Mouse (Mus musculus) hindlimb bud, embryonic 11.5 days (tissue): ENCODE data around the gene Apobr.

ENCODE experiments used
- DNase-seq: peaks from one replicate; pipeline ENCODE4 v3.0.0-alpha.2; 2012; ENCODE audit warnings: low read depth, low spot score; ENCODE audit errors: extremely low spot score

Apobr gene

DNA sequence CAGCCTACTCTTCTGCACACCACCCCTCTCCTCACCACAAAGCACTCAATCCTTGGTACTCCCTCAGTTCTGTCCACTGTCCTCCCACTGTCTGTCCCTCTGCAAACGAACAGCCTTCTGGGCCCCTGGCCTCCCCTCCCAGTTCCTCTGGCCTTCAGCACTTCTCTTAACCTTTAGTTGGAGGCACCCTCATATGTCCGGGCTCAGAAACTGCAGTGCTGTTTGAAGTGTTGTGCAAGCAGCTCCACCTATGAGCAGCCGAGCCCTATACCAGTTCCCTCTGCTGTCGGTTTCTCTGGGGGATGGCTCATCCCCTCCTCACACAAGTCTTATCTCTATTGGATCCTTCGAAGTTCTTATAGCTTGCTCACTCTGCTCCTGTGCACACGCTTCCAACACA lies 11.7 kb downstream of the Apobr start:
- no peak for DNase-seq

DNA sequence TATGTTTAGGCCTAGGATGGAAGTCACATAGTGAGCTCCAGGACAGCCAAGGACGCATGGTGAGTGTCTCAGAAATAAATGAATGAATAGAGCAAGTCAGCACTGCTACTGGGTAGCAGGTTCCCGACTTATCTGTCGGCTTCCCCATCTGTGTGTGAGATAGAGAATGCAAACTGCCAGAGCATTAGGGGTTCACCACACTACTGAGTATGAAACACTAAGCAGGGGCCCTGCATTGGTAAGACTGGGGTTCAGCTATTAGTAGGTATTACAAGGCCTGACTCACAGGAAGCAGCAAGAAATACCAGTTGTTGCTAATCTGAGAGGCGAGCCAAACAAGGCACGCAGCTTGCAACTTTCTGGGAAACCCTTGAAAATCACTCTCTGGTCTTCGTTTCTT lies 14.2 kb downstream of the Apobr start:
- no peak for DNase-seq

DNA sequence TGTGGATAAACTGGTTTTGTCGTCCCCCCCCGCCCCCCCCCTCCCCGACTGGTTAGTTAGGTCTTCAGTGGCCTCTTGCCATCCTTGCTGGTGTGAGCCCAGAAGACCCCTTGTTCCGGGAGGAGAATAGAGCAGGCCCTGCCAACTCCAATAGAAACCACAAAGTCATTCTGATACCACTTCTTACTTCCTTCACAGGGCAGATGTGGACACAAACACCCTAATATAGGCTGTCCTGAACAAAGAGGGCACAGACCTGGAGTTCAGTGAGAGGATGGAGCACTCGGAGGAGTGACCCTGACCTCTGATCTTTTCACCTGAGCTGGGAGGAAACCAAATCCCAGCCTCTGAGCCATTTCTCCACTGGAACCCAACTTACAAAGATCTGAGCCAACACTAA lies 17.2 kb downstream of the Apobr start:
- no peak for DNase-seq

DNA sequence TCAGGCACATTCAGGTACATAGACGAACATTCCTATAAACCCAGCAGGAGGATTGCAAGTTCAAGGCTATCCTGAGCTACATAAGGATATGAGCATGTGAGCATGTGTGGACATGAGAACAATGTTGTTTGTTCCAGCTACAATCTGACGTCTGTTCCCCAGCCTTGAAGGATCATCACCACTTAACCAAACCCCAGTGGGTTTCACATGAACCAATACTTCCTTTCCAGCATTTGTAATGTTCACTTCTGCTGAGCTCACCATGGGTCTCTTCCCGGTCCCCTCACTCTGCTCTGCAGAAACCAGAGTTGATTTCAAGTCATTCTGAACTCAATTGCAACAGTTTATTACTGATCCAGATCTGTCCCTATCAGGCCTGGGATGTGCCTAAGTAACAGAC lies 17.9 kb downstream of the Apobr start:
- no peak for DNase-seq

DNA sequence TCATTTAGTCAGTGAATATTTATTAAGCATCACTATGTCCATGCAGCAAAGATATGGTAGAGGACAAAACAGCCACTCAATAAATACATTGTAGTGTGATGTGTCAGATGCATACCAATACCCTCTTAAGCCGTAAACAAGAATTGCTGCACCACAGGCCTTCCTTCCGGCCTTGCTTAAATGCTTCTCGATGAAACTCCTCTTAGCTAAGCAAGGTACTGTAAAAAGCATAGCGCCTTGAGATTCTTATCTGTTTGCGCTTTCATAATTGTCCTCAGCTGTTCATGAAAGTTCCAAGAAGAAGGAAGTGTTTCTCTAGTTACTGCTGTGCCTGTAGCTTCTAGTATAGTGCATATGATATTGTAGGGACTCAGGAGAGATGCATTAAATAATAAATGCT lies 21.9 kb downstream of the Apobr start:
- no peak for DNase-seq

DNA sequence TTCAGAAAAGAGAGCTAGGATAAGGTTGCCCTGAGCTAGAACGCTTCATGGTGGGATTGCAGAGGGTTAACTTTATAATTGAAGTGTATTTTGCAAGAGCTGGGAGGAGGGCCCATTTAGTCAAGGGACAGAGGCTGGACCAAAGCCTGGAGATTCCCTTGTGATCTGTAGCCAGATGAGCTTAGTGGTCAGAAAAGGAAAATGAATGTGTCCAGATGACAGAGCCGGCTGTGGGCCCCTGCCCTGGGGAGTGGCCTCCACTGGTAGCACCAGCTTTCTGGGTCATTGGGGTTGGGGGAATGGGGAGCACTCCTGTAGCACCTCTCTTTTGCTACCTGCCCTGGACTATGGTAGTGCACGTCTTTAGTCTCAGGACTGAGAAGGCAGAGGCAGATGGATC lies 22.3 kb downstream of the Apobr start:
- DNase-seq, result no peak

DNA sequence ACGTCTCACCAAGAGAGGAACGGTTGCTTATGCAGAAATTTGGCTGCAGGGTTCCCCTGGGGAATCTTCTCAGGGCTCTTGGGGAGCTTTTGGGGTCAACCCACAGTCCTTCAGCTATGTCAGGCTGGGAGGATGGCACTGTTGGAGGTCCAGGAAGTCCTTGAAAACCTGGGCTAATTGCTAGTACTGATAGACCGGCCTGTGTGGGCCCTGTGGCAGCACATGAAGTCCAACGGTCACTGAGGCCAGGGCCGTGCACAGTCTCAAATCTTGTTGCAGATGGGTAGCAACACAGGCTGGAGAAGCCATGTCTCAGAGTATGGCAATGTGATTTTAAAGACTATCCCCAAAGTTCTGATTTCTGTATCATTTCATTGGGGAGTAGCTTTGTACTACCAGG lies 23.1 kb downstream of the Apobr start:
- DNase-seq, result no peak

DNA sequence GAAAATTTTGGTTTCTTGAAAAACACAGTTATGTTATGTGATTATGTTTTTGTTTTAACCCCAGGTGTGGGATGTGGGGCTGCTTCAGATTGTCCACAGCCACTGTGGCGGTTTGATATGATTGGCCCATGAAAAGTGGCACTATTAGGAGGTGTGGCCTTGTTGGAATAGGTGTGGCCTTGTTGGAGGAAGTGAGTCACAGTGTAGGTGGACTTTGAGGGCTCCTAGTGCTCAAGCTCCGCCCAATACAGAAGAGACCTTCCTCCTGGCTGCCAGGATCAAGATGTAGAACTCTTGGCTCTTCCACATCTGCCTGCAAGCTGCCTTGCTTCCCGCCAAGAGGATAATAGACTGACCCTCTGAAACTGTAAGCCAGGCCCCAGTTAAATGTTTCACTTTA lies 28.0 kb downstream of the Apobr start:
- DNase-seq, result no peak

DNA sequence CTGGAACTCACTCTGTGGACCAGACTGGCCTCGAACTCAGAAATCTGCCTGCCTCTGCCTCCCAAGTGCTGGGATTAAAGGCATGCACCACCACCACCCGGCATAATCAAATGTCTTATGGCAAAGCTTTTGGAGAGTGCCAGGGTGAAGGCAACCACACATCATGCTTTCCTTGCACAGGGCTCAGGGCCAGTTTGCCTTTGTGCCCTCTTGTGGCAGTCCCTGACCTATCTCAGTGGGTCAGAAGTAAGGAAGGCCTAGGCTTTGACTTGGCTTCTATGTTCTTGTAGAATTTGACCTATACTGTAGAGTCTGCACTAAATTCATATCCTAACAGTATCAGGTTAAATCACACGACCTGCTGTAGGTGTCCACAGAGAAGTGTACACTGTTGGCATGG lies 32.0 kb downstream of the Apobr start:
- no peak for DNase-seq

DNA sequence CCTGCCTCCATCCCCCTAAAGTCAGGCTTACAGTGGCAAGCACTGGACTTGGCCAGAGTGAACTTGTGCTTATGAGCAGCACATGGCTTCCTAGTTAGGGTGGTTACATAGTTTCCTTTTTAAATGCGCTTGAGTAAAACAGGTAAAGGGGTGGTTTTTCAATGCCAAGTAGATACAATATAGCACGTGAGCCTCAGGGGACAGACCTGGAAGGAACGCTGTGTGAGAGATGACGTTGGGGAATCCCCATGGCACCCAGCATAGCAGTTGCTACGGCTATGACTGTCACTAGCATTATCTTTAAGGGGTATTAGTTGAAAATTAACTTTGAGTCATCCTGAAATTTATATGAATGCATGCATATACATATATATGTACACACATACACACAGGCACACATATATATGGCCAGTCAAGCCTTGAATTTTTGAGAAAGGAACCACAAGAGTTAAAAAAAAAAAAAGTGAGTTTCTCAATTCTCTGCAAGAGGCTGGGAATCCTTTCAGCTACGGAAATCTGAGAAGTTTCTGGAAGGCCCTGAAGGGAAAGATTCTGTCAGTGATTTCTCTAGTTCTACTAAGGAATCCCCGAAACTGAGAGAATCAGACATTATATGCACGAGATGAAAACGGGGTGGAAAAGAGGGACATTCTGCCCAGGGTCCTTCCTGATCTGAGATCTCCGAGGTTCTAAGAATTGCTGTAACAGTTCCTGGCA lies 35.0 kb downstream of the Apobr start:
- DNase-seq, result no peak

DNA sequence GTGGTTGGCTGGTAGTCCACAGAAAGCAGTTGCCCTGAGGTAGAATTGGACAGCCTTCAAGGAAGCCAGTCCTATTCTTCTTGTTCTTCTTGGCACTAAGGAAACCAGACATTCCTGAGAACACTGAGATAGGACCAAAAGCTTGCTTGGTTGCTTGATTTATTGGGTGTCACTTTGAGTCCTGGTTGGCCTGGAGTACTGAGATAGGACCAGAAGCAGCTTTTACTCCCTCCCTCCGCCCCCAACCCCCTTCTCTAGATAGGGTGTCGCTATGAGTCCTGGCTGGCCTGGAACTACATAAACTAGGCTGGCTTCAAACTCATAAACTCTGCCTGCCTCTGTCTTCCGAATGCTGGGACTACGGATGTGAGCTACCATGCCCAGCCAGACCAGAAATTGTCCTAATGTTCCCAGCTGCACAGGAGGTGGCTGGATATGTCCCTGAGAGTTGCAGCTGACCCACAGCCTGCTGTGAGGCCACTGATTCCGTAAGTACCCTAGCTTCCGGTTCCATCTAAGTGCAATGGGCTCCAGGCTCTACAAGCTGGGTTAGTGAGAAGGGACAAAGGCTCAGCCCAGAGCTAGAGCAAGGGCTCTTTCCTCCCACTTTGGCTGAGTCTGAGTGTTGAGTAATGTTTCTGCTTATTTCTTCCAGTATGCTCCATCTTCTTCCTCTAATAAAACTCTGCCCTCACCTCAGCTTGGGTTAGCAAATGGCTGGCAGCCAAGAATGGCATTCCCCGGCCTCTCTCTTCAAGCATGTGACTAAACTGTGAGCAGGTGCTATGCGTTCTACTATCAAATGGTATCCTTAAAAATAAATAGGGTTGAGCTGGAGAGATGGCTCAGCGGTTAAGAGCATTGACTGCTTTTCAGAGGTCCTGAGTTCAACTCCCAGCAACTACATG lies 37.0 kb downstream of the Apobr start:
- no peak for DNase-seq

DNA sequence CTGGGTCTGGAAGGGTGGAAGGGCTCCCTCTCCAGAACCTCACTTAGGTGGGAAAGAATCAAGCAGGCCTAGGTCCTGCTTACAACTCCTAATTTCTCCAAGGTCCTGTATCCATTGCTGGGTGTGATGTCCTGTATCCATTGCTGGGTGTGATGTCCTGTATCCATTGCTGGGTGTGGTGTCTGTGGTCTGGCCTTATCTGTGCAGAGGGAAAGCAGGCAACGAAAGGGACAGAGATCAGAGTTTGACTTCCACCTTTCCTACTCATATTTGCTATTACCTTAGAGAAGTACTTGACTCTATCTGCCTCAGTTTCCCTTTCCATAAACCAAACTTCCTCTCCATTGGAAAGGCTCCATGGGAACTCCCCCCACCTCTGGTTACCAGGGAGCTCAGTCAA lies 38.6 kb downstream of the Apobr start:
- DNase-seq, result no peak

DNA sequence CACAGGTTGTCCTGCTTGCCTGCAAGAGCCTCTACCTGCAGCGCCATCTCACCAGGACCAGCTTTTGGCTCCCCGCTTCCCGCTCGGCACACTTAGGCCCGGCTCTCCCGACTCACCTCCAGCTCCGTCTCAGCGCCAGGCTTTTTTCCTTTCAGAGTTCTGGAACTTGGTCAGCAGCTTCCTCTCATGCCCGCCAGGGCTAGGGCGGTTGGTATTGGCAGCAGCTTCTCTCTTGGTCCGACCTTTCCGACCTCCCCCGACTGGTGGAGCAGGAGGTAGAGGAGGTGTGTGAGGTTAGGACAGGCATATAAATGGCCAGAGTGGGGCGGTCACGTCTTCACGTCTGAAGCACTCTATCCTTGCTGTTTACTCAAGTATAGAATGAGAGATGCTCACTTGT lies 40.0 kb downstream of the Apobr start:
- DNase-seq, result no peak

DNA sequence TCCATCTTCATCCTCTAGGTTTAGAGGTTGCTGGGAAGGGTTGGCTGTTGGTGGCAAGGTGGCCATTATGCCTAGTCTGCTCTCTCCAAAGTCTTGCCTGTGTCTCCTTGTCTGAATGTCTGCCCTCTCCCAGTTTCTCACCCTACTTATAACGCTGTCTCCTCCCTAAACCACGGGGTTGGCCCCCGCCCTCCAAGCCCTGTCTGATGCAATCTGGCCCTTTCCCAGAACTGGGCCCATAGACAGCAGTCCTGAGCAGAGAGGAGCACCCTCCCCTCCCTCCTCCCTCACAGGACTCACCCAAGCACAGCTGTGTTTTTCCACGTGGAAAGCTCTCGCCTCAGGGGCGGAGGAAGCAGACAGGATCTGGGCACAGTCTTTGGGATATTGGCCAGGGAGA lies 40.6 kb downstream of the Apobr start:
- no peak for DNase-seq

DNA sequence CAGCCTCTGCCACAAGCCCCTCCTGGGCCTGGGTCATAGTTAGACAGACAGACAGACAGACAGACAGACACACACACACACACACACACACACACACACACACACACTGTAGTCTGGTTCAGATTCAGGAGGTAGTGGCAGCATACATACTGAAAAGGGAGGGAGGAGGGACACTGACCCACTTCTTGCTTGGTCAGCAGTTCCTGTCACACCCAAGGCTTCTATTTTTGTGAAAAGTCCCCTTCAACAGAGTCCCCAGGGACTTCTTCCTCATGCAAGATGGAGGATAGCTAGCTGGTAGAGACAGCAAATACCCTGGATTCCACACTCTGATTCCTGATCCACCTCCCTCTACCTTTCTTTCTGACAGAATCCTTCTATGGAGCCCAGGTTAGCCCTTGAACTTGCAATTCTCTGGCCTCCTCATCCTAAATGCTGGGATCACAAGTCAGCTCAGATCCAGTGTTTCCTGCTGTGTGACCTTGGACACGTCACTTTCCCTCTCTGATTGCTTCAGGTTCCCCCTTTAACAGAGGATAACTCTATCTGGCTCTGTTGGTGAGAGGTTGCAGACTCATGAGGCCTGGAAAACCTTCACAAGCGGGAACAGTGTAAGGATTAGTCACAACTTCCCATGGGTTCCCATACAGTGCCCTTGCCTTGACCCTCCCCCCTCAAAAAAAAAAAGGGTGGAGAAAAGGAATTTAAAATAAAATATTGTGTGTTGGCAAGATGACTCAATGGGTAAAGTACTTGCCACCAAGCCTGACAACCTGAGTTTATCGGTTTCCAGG lies 41.3 kb downstream of the Apobr start:
- no peak for DNase-seq

DNA sequence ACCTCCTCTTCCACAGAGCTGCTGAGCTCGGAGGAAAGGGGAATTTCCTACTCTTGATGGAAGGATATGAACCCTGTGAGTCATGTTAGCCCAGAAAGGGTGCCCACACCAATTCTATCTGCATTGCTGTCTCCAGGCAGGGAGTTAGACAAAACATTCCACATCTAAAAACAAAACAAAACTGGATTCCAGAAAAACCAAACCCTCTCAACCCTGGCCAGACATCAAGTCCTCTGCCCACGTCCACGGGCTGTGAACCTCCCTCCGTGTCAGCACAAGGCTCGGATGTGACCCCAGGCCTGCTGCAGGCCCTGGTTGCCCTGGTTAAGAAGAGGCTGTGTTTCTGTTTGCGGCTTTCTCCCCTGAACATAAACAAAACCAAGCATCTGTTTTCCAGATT lies 43.4 kb downstream of the Apobr start:
- DNase-seq, result no peak

DNA sequence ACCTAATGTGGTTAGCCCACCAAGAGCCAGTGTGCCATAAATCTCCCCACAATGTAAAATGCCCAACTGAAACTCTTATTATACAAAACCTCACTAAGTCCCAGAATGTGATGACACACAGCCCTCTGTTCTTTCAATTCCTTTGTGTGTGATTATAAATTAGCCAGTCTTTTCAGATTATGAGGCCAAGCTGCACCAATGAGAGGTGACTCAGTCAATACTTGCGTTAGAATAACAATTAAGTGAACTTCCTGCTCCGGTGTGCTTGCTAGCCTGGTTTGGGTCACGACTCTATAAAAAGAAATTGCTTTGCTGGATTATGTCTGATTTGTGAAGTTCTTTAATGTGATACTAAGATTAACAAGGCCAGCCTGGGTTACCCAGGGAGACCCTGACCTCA lies 45.2 kb downstream of the Apobr start:
- DNase-seq, result no peak

DNA sequence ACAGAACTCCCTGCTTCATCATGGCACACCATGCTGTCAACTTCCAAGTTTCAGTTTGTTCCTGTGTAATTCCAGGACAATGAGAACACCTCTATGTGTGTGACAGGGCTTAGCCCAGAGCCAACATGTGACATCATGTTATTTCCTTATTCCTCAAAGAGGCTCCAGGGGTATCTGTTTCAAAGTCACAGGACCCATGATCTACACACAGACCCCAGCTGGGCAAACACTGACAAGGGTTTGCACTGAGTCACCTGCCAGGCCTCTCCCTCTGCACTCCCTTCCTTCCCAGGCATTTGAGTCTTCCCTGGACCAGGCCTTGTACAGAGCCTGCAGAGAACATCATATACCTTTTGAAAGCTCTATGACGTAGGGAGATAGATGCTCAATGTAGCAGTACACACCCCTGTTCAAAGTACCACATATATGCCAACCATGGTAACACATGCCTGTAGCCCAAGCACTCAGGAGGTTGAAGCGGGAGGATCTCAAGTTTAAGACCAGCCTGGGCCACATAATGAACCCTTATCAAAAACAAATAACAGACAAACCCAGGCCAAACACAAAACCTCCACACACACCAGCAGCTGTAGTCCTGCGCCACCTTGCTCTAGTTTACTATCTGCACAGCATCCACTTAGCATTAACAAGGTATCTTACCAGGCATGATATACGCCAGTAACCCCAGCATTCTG lies 46.2 kb downstream of the Apobr start, which contains the start of gene Nupr1:
Nupr1 (minus strand) TSS at position 38 of the 695 bp plus-strand sequence.
- DNase-seq, result no peak

DNA sequence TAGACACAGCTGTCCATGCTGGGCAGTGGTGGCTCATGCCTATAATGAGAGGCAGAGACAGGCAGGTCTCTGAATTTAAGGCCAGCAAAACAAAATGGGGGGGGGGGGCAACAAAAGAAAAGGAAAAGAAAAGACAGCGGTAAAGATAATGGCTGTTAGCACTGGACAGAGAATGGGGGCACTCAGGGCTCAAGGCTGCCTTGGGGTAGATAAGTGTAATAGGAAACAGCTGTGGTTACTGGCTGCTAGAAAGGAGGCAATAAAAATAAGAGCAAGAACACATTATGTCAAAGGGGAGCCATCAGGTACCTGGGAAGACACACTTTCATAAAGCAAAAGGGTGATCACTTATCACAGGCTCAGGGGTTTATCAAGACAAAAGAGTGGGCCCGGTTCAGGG lies 47.7 kb downstream of the Apobr start:
- DNase-seq, result no peak

DNA sequence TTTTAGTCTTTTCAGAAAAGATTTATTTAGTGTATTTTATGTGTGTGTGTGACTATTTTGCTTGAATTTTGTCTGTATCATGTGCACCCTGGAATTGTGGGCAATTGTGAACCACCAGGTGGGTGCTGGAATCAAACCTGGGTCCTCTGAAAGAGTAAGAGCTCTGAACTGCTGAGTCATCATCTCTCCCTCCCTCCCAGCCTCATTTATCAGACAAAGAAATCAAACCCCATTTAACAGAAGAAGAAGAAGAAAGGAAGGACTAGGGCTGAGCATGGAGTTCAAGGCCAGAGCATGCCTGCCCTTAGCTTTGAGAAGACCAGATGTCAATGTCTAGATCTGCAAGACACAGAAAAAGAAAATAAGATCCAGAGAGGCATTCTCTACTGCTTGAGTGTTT lies 50.6 kb downstream of the Apobr start:
- no peak for DNase-seq
